Mouse (Mus musculus): ENCODE data around the gene Acsl1.

DNA sequence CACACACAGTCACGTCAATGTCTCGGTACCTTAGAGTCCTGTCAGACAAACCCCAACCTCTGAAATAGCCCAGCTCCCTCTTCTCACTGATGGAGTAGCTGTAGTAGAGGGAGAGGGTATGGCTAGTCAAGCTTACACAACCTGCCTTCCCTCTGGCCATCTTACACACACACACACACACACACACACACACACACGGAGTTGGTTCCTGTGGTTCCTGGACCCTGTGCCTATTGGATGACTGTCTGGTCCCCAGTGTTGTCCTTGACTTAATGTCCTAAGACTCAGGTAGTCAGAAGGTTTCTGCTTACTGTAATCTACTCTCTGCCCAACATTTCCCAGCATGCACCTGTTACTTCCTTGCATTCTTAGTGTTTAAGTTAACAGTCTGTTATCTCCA is 5.1 kb downstream of the Acsl1 start:
- TF ChIP-seq POLR2A (IDR thresholded peaks at IDR 0.05; ENCODE audit: low read depth, low read length) (no peak), CTCF (IDR thresholded peaks at IDR 0.05; ENCODE audit: extremely low read depth, insufficient read length, insufficient replicate concordance, low read depth, low read length) (no peak)
